Mouse (Mus musculus): ENCODE data around the gene Syk.
A peak's percentile ranks its signal among the peaks of the same experiment; 100 is the strongest.

Gene Syk

DNA sequence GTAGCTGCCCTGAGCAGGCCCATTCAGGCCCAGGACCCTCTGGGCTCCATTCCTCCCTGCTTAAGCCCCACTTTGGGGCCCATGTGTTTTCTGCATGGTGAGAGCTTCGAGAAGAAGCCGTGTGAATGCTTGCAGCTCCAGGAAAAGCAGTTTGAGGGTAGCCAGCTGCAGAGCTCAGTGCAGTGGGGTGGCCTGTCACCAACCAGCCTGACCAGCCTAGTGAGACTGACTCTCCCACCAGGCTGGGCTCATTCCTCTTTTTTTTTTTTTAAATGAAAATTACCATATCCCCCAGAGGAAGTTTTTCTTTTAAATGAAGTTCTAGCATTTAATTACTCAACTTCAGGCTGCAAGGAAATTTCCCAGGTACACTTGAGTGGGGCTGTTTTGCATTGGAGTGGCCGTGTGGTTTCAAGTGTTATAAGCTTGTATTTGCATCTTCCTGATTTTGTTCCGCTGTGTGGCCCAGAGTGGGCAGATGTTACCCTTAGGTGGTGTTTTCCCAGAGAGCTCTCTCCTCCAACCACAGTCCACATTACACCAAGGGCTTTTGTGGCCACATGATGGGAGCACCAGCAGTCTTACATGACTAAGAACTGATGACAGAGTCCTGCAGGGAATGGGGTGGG lies 17.2 kb downstream of the Syk start:
- DNase-seq (ENCODE audit: low read depth), result no peak

- DNase-seq (ENCODE audit: low read depth), result no peak
Observed at GRCm38 (mm10) chr13:52602752-52603151, 19.8 kb downstream of the Syk start.

GRCm38 (mm10) chr13:52603704-52604349 lies 20.9 kb downstream of the Syk start:
- DNase-seq (ENCODE audit: low read depth), result no peak

DNA sequence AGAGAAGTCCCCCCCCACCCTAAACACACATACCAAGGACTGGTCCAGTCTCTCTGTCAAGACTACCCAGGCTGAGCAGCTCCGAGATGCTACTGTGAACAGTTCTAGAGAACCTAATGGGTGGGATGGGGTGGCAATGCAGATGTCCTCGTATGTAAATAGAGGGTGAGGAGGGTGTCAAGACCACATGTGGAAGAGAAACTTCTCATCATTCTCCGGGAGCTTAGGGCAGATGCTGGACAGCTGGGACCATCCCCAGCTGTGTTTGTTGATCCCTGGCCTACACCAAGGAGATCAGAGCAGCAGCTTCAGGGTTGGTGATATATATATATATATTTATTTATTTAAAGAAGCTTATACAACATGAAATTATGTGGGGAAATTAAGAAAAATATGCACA lies 22.0 kb downstream of the Syk start:
- DNase-seq (ENCODE audit: low read depth), result no peak

DNA sequence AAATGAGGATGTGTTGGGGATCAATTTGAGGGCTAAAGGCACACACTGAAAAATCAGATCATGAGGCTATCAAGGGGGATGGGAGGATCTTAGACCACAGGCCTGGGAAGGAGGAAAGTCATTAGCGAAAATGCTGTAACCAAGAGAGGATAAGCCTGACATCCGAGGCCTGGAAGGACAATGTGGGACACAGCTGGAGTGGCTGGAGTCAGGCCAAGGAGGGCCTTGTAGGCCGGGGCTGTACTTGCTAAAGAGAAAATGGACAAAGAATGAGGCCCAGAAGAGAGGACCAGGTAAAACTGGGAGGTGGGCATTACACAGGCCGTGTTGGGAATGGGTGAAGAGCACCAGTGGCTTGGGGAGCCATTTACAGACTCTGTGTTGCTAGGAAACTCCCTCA lies 22.9 kb downstream of the Syk start:
- DNase-seq (ENCODE audit: low read depth), result no peak

- DNase-seq (ENCODE audit: low read depth), result no peak
Observed at GRCm38 (mm10) chr13:52606656-52607275, 23.8 kb downstream of the Syk start.

- DNase-seq (ENCODE audit: low read depth), result no peak
Observed at GRCm38 (mm10) chr13:52607964-52608363, 25.0 kb downstream of the Syk start.

GRCm38 (mm10) chr13:52610463-52610862 lies 27.5 kb downstream of the Syk start:
- no peak for DNase-seq (ENCODE audit: low read depth)

GRCm38 (mm10) chr13:52613266-52613665 lies 30.3 kb downstream of the Syk start:
- DNase-seq (ENCODE audit: low read depth), result no peak

DNA sequence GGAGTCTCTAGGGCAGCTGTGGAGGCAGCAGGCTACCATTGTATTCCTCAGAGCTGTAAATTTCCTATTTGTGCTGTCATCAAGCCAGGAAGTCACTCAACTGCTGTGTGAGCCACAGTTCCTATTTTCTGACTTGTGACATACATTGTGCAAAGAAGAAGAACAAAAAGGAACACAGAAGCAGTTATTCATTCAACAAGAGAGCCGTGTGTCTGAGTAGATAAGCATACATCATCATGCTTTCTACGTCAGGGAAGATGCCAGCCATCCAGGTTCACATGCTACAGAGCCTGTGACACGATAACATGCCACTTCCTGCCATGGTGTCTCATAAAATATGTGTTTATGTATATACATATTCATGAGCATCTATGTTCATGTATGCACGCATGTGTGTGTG lies 32.1 kb downstream of the Syk start:
- DNase-seq (ENCODE audit: low read depth), result no peak

GRCm38 (mm10) chr13:52617096-52617714 lies 34.2 kb downstream of the Syk start:
- no peak for DNase-seq (ENCODE audit: low read depth)

GRCm38 (mm10) chr13:52618592-52618991 lies 35.6 kb downstream of the Syk start:
- no peak for DNase-seq (ENCODE audit: low read depth)

DNA sequence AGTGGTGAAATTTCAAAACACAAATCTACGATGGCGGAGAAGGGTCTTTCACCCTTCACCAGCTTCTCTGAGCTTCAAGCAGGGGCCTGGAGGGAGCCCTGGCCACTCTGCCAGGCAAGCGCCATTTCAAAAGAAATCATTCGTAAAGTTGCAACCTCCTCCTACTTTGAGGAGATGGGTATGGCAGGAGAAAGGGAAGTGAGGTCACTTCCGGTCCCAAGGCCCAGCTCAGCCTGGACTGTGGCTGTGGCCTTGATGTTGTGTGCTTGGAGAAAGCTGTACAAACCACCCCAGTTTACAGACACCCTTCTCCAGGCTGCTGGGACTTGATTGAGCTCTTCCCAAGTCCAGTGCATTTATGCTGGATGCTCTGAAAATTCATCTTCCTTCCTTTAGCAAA lies 36.5 kb downstream of the Syk start:
- no peak for DNase-seq (ENCODE audit: low read depth)

DNA sequence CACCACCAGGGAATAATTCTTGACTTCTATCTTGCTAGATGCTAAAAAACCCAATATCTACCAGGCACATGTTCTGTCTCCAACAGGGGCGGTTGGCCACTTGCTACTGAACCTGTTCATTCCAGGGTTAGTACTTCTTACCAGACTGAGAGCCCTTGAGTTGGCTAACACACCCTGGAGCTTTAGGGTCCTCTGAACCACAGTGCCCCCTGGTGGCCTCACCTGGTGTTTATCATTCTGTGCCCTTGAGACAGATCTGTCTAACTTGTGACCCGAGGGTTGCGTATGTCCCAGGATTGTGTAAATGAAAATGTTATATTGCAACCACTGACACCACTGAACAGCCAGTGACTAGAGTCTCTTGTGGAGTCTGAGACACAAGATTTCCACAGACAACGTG lies 41.1 kb downstream of the Syk start:
- DNase-seq (ENCODE audit: low read depth), result peak; percentile 88

- peak; percentile 51 for DNase-seq (ENCODE audit: low read depth)
Observed at GRCm38 (mm10) chr13:52628602-52629001, 45.6 kb downstream of the Syk start.

- no peak for DNase-seq (ENCODE audit: low read depth)
Observed at GRCm38 (mm10) chr13:52631624-52632023, 48.7 kb downstream of the Syk start.

DNA sequence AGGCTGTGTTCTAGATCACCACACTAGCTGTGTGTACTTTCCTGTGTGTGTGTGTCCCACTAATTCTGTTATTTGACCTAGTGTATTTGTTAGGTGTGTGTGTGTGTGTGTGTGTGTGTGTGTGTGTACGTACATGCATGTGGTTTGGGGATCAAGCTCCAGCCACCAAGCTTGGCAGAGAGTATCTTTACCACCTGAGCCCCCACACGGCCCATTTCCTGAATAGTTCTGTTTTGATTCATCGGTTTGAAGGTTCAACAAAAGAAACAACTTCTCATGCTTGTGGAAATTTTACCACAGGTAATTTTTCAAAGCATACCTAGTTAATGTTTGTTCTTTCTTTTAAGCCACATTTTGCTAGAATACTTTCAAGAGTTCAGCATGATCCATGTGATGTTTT lies 52.5 kb downstream of the Syk start:
- no peak for DNase-seq (ENCODE audit: low read depth)

DNA sequence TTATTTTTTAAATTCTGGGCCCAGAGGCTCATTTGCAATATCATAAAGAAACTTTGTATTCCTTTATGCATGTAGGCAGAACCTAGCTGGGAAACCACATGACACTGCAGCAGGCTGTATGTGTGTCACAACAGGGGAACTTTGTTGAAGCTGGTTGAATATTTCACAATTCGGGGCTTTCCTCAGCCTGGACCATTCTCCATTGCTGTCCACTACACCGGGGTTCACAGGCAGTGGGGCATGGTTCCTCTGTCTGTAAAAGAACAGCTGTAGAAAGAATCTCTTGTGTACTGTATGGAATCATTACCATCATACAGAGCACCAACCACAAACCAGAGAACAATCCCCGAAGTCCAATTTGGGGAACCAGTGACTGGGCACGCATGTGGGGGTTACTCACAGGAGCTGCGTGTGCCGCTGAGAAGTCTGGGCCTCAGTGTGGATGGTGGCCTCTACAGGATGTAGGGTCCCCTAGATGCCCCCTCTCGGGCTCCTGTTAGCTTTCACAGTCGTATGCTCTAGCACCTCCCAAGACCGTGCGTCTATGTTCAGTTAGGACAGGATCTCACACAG lies 53.3 kb downstream of the Syk start:
- no peak for DNase-seq (ENCODE audit: low read depth)

DNA sequence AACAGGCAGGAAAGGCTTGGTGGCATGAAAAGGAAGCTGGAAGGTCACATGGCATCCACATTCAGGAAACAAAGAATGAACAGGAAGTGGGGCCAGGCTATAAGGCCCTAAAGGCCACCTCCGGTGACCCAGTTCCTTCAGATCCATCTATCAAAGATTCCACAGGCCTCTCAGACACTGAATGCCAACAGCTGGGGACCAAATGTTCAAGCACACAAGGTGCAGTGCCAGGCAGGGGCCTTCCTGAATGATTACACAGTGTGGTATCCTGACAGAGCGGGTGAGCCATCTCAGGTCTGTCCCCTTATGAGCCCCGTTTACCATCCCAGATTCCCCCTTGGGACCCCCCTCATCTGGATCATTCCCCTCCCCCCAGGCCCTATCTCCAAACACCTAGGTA lies 63.6 kb downstream of the Syk start:
- DNase-seq (ENCODE audit: low read depth), result no peak

- no peak for DNase-seq (ENCODE audit: low read depth)
Observed at GRCm38 (mm10) chr13:52647996-52648712, 65.2 kb downstream of the Syk start.

- no peak for DNase-seq (ENCODE audit: low read depth)
Observed at GRCm38 (mm10) chr13:52649791-52650418, 66.9 kb downstream of the Syk start.

Measured in c-Kit-positive CD71-negative TER-119-negative erythroid progenitor cells, embryonic 14.5 days (primary cell).